Mouse (Mus musculus) lung, embryonic 14.5 days (tissue): Measurements from ENCODE around the gene 4931409K22Rik. TPM values are rescaled to one million over a fixed set of nuclear protein-coding genes. Genes with fewer than 3 reads are reported as not detected.
"Not testable (repeated sequence)": the region's sequence is repeated elsewhere in the genome, so short reads cannot be mapped to it uniquely, and the experiment has no call there.

Source experiments
- ATAC-seq: fragments of 200-750 bp; cut with Nextera tagmentation; 2 replicates; pipeline ENCODE4 v1.8.0; 2017; ENCODE audit warnings: mild to moderate bottlenecking, moderate TSS enrichment, moderate library complexity; ENCODE audit not compliant: insufficient read depth
- DNase-seq: peaks from one replicate; pipeline ENCODE4 v3.0.0-alpha.2; 2015
- H3K27ac ChIP-seq: fragments of 300-500 bp; sonication (generic); 2 replicates; pipeline ENCODE4 v1.5.1; 2014; ENCODE audit warnings: low read depth, mild to moderate bottlenecking, moderate library complexity
- H3K27me3 ChIP-seq: fragments of 300-500 bp; sonication (generic); 2 replicates; pipeline ENCODE4 v1.6.1; 2014; ENCODE audit warnings: low read length, control low read depth; ENCODE audit not compliant: insufficient read depth
- H3K36me3 ChIP-seq: fragments of 300-500 bp; sonication (generic); 2 replicates; pipeline ENCODE4 v1.6.1; 2014; ENCODE audit warnings: control low read depth; ENCODE audit not compliant: insufficient read depth
- H3K4me1 ChIP-seq: fragments of 300-500 bp; sonication (generic); 2 replicates; pipeline ENCODE4 v1.6.1; 2014; ENCODE audit warnings: antibody characterized with exemption, control low read depth; ENCODE audit not compliant: insufficient read depth
- H3K4me2 ChIP-seq: fragments of 300-500 bp; sonication (generic); 2 replicates; pipeline ENCODE4 v1.6.1; 2014; ENCODE audit warnings: mild to moderate bottlenecking
- H3K4me3 ChIP-seq: fragments of 300-500 bp; sonication (generic); 2 replicates; pipeline ENCODE4 v1.5.1; 2014; ENCODE audit warnings: low read depth, low read length
- H3K9ac ChIP-seq: fragments of 300-500 bp; sonication (generic); 2 replicates; pipeline ENCODE4 v1.6.1; 2014
- H3K9me3 ChIP-seq: fragments of 300-500 bp; sonication (generic); 2 replicates; pipeline ENCODE4 v1.6.1; 2016; ENCODE audit warnings: low read depth, low read length, control low read depth
- CTCF ChIP-seq: IDR thresholded peaks from 2 replicates; pipeline ENCODE4 v1.5.1; 2016; ENCODE audit warnings: antibody characterized with exemption, low read depth
- WGBS: fragments of 180-500 bp; shearing (Covaris S2); extraction: QIAGEN DNeasy Blood & Tissue Kit; methylation state at CpG from one replicate; pipeline ENCODE4 v1.1.7; 2014; 5-methylcytosine and 5-hydroxymethylcytosine counted together
- polyA plus RNA-seq: library from polyadenylated mRNA; unstranded; fragments of >200 nt; fragmentation: Nextera tagmentation; extraction: Ambion mirVana; gene quantifications from 2 replicates; pipeline ENCODE4 v1.2.1, GENCODE M21; 2014

4931409K22Rik gene
- polyA plus RNA-seq, 1 experiment from 2014 or later: not detected

- Histone ChIP-seq H3K27ac (peak within 1 kb of the TSS; percentile 54; the same call in 1 of the 2 replicates), H3K9me3 (no peaks in the 10 kb centered on the region), H3K27me3 (no peaks in the 10 kb centered on the region), H3K9ac (peak within 1 kb of the TSS; percentile 76), H3K4me3 (peak within 1 kb of the TSS; percentile 76), H3K36me3 (peaks cover 21% of the 10 kb centered on the region), H3K4me2 (peak within 1 kb of the TSS; percentile 92), H3K4me1 (peaks cover 8% of the 10 kb centered on the region; the same call in 1 of the 2 replicates)
- DNase-seq (peak; percentile 91), ATAC-seq (peak; percentile 92)
- TF ChIP-seq CTCF: no peak
- under 1% methylated on average over 43 of the region's 43 CpGs for WGBS
These were observed 30.1 kb upstream of the 4931409K22Rik start, which contains the start of gene Chpf2 for GRCm38 (mm10) chr5:24586547-24587199. TSS of gene Chpf2 (plus strand) at chr5:24586741.

GRCm38 (mm10) chr5:24586106-24586505 is 29.5 kb upstream of the 4931409K22Rik start:
- ATAC-seq: no peak; the same call in 1 of the 2 replicates
- peaks cover 15% of the 10 kb centered on the region for H3K36me3 ChIP-seq
- peak overlapping the region; percentile 92 for H3K4me2 ChIP-seq
- H3K4me3 ChIP-seq: peak overlapping the region; percentile 76
- H3K9me3 ChIP-seq: no peaks in the 10 kb centered on the region
- TF ChIP-seq CTCF: no peak
- H3K9ac ChIP-seq: peak overlapping the region; percentile 76
- WGBS: 9% methylated on average over 8 of the region's 8 CpGs
- DNase-seq: no peak
- H3K27me3 ChIP-seq: no peaks in the 10 kb centered on the region
- no peak overlapping the region for H3K27ac ChIP-seq
- peaks cover 8% of the 10 kb centered on the region; the same call in 1 of the 2 replicates for H3K4me1 ChIP-seq

GRCm38 (mm10) chr5:24578109-24578963 is 21.7 kb upstream of the 4931409K22Rik start:
- Histone ChIP-seq H3K4me2 (peak overlapping the region; percentile 74), H3K9ac (peak overlapping the region; percentile 50)

GRCm38 (mm10) chr5:24577183-24577929 is 20.7 kb upstream of the 4931409K22Rik start, which contains the start of gene Abcf2:
TSS of gene Abcf2 (minus strand) at chr5:24577467.
- peak; percentile 100 for DNase-seq
- WGBS: under 1% methylated on average over 48 of the region's 48 CpGs

More at GRCm38 (mm10) chr5:24578109-24578963, 21.7 kb upstream of the 4931409K22Rik start:
- peak; percentile 3; the same call in 1 of the 2 replicates for TF ChIP-seq CTCF
- H3K36me3 ChIP-seq: peaks cover 18% of the 10 kb centered on the region
- 58% methylated on average over 6 of the region's 6 CpGs for WGBS
- H3K4me3 ChIP-seq: peak overlapping the region; percentile 66
- no peak for ATAC-seq
- no peaks in the 10 kb centered on the region for H3K9me3 ChIP-seq
- DNase-seq: no peak
- H3K27me3 ChIP-seq: no peaks in the 10 kb centered on the region
- H3K27ac ChIP-seq: peak overlapping the region; percentile 90
- H3K4me1 ChIP-seq: peaks cover 5% of the 10 kb centered on the region; the same call in 1 of the 2 replicates

GRCm38 (mm10) chr5:24576801-24577182 is 20.2 kb upstream of the 4931409K22Rik start:
- DNase-seq (peak; percentile 61), ATAC-seq (peak; percentile 41)
- H3K9me3 ChIP-seq: no peaks in the 10 kb centered on the region
- peak overlapping the region; percentile 74 for H3K4me2 ChIP-seq
- peak overlapping the region; percentile 66 for H3K4me3 ChIP-seq
- H3K36me3 ChIP-seq: peaks cover 34% of the 10 kb centered on the region
- peak overlapping the region; percentile 48; the same call in 1 of the 2 replicates for H3K27ac ChIP-seq
- under 1% methylated on average over 32 of the region's 32 CpGs for WGBS
- peaks cover 5% of the 10 kb centered on the region; the same call in 1 of the 2 replicates for H3K4me1 ChIP-seq
- TF ChIP-seq CTCF: no peak
- H3K27me3 ChIP-seq: no peaks in the 10 kb centered on the region
- H3K9ac ChIP-seq: peak overlapping the region; percentile 60

More at GRCm38 (mm10) chr5:24577183-24577929, 20.7 kb upstream of the 4931409K22Rik start, which contains the start of gene Abcf2:
- peak within 1 kb of the TSS; percentile 60 for H3K9ac ChIP-seq
- TF ChIP-seq CTCF: no peak
- peak within 1 kb of the TSS; percentile 66 for H3K4me3 ChIP-seq
- peaks cover 5% of the 10 kb centered on the region; the same call in 1 of the 2 replicates for H3K4me1 ChIP-seq
- peak within 1 kb of the TSS; percentile 90 for H3K27ac ChIP-seq
- no peaks in the 10 kb centered on the region for H3K27me3 ChIP-seq
- peaks cover 28% of the 10 kb centered on the region for H3K36me3 ChIP-seq
- H3K9me3 ChIP-seq: no peaks in the 10 kb centered on the region
- H3K4me2 ChIP-seq: peak within 1 kb of the TSS; percentile 74
- peak; percentile 97 for ATAC-seq

GRCm38 (mm10) chr5:24575948-24576347 is 19.3 kb upstream of the 4931409K22Rik start:
- ATAC-seq (no peak), DNase-seq (no peak)
- no peaks in the 10 kb centered on the region for H3K9me3 ChIP-seq
- H3K36me3 ChIP-seq: peaks cover 42% of the 10 kb centered on the region
- TF ChIP-seq CTCF: no peak
- peak overlapping the region; percentile 60; the same call in 1 of the 2 replicates for H3K9ac ChIP-seq
- peaks cover 5% of the 10 kb centered on the region; the same call in 1 of the 2 replicates for H3K4me1 ChIP-seq
- H3K27ac ChIP-seq: no peak overlapping the region
- peak overlapping the region; percentile 66 for H3K4me3 ChIP-seq
- peak overlapping the region; percentile 74 for H3K4me2 ChIP-seq
- no peaks in the 10 kb centered on the region for H3K27me3 ChIP-seq
- 78% methylated on average over 1 of the region's 1 CpGs for WGBS

- H3K27me3 ChIP-seq, H3K9ac ChIP-seq, H3K4me3 ChIP-seq, H3K27ac ChIP-seq, H3K9me3 ChIP-seq, DNase-seq, H3K4me1 ChIP-seq, H3K36me3 ChIP-seq, ATAC-seq, H3K4me2 ChIP-seq: not testable (repeated sequence)
- 86% methylated on average over 7 of the region's 7 CpGs for WGBS
These were observed 1.3 kb downstream of the 4931409K22Rik start for GRCm38 (mm10) chr5:24555335-24555734.
